Mouse (Mus musculus): Measurements from ENCODE around the gene Ppp6r2. TPM values are rescaled to one million over a fixed set of nuclear protein-coding genes. Genes with fewer than 3 reads are reported as not detected.
A peak's percentile ranks its signal among the peaks of the same experiment; 100 is the strongest.

Ppp6r2 gene
- polyA plus RNA-seq (2012; rRNA removed): 73.9 and 252 TPM in 2 replicates

DNA sequence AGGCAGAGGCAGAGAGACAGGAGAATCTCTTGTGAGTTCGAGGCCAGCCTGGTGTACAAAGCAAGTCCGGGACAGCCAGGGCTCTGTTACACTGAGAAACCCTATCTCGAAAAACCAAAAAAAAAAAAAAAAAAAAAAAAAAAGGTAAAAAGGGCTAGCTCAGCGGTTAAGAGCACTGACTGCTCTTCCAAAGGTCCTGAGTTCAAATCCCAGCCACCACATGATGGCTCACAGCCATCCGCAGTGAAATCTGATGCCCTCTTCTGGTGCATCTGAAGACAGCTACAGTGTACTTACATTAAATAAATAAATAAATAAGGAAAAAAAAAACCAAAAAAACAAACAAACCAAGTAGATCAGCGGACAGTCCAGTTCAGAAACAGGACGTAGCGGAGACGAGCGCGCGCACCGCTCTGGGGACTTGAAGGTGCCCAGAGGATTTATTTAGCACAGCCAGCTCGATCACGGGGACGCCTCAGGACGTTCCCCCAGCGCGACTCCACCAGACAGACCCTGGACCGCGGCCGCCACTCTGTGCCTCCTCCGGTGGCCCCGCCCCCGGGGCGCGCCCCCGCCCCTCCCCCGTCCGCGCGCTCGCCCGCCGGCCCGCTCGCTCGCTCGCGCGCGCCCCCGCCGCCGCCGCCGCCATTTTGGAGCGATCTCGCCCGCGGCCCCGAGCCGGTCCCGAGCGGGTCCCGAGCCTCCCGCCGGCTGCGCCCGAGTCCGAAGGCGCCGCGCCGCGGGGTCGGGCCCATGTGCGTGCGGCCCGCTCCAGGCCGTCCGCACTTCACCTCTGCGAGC is at the start of gene Ppp6r2:
Ppp6r2 (plus strand) TSS at position 639 of the 801 bp plus-strand sequence.
- H3K36me3 ChIP-seq (ENCODE audit: control insufficient read depth, insufficient read depth, low read length): no peaks in the 10 kb centered on the region
- peak within 1 kb of the TSS; percentile 73 for H3K4me3 ChIP-seq (ENCODE audit: low read depth, low read length)
- WGBS: 2% methylated on average over 43 of the region's 73 CpGs
- H3K27me3 ChIP-seq (ENCODE audit: control insufficient read depth, insufficient read depth, low read length): no peaks in the 10 kb centered on the region
- H3K4me1 ChIP-seq (ENCODE audit: control insufficient read depth, insufficient read depth, insufficient read length, low read length): peaks cover 8% of the 10 kb centered on the region; the same call in 1 of the 2 replicates
- TF ChIP-seq POLR2A (IDR thresholded peaks at IDR 0.05; ENCODE audit: low read depth, low read length): 0 out of 2 replicates have a peak, but pooled peaks have one; percentile 48
- TF ChIP-seq CTCF (IDR thresholded peaks at IDR 0.05; ENCODE audit: extremely low read depth, insufficient read length, insufficient replicate concordance, low read depth, low read length): no peak
- H3K27ac ChIP-seq (ENCODE audit: insufficient read depth, low read depth, low read length): peak within 1 kb of the TSS; percentile 59

DNA sequence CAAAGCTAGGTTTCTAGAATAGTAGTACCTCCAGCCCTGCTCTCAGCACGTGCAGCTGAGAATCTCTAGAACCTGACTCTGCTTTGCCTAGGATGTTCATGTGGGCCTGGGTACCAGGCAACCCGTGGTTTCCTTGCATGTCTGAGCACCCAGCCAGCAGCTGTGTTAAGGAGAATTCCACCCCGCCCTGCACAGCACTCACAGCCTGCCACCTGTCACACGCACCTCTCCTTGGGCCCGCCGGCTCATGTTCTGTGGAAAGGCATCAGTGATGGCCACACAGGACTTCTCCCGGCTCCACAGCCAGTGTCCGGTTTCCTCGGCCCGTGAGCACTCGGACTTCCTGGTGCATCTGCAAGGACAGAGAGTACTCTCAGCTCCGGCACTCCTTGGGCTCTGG is 45.9 kb upstream of the Ppp6r2 start:
- no peak for TF ChIP-seq POLR2A (IDR thresholded peaks at IDR 0.05; ENCODE audit: low read depth, low read length)
- TF ChIP-seq CTCF (IDR thresholded peaks at IDR 0.05; ENCODE audit: extremely low read depth, insufficient read length, insufficient replicate concordance, low read depth, low read length): no peak
- Histone ChIP-seq H3K36me3 (ENCODE audit: control insufficient read depth, insufficient read depth, low read length) (peaks cover 84% of the 10 kb centered on the region), H3K4me3 (ENCODE audit: low read depth, low read length) (no peak overlapping the region), H3K27ac (ENCODE audit: insufficient read depth, low read depth, low read length) (no peak overlapping the region), H3K27me3 (ENCODE audit: control insufficient read depth, insufficient read depth, low read length) (no peaks in the 10 kb centered on the region), H3K4me1 (ENCODE audit: control insufficient read depth, insufficient read depth, insufficient read length, low read length) (peaks cover 15% of the 10 kb centered on the region)
- 89% methylated on average over 12 of the region's 12 CpGs for WGBS

GRCm38 (mm10) chr15:89168922-89169321 is 42.4 kb upstream of the Ppp6r2 start:
- 67% methylated on average over 10 of the region's 10 CpGs for WGBS
- TF ChIP-seq POLR2A (IDR thresholded peaks at IDR 0.05; ENCODE audit: low read depth, low read length) (no peak), CTCF (IDR thresholded peaks at IDR 0.05; ENCODE audit: extremely low read depth, insufficient read length, insufficient replicate concordance, low read depth, low read length) (no peak)
- H3K4me1 ChIP-seq (ENCODE audit: control insufficient read depth, insufficient read depth, insufficient read length, low read length): peaks cover 21% of the 10 kb centered on the region
- no peaks in the 10 kb centered on the region for H3K27me3 ChIP-seq (ENCODE audit: control insufficient read depth, insufficient read depth, low read length)
- H3K4me3 ChIP-seq (ENCODE audit: low read depth, low read length): no peak overlapping the region
- H3K27ac ChIP-seq (ENCODE audit: insufficient read depth, low read depth, low read length): peak overlapping the region; percentile 46
- peaks cover 50% of the 10 kb centered on the region for H3K36me3 ChIP-seq (ENCODE audit: control insufficient read depth, insufficient read depth, low read length)

GRCm38 (mm10) chr15:89169431-89169830 is 41.9 kb upstream of the Ppp6r2 start:
- H3K36me3 ChIP-seq (ENCODE audit: control insufficient read depth, insufficient read depth, low read length): peaks cover 45% of the 10 kb centered on the region
- H3K4me3 ChIP-seq (ENCODE audit: low read depth, low read length): no peak overlapping the region
- peaks cover 26% of the 10 kb centered on the region for H3K4me1 ChIP-seq (ENCODE audit: control insufficient read depth, insufficient read depth, insufficient read length, low read length)
- TF ChIP-seq CTCF (IDR thresholded peaks at IDR 0.05; ENCODE audit: extremely low read depth, insufficient read length, insufficient replicate concordance, low read depth, low read length) (no peak), POLR2A (IDR thresholded peaks at IDR 0.05; ENCODE audit: low read depth, low read length) (no peak)
- H3K27me3 ChIP-seq (ENCODE audit: control insufficient read depth, insufficient read depth, low read length): no peaks in the 10 kb centered on the region
- WGBS: 39% methylated on average over 10 of the region's 10 CpGs
- H3K27ac ChIP-seq (ENCODE audit: insufficient read depth, low read depth, low read length): peak overlapping the region; percentile 62

- 10% methylated on average over 3 of the region's 3 CpGs for whole genome bisulfite sequencing
- Histone ChIP-seq H3K27me3 (ENCODE audit: control insufficient read depth, insufficient read depth, low read length) (no peaks in the 10 kb centered on the region), H3K36me3 (ENCODE audit: control insufficient read depth, insufficient read depth, low read length) (peaks cover 39% of the 10 kb centered on the region), H3K4me1 (ENCODE audit: control insufficient read depth, insufficient read depth, insufficient read length, low read length) (peaks cover 32% of the 10 kb centered on the region), H3K27ac (ENCODE audit: insufficient read depth, low read depth, low read length) (peak overlapping the region; percentile 72), H3K4me3 (ENCODE audit: low read depth, low read length) (no peak overlapping the region)
- TF ChIP-seq POLR2A (IDR thresholded peaks at IDR 0.05; ENCODE audit: low read depth, low read length) (no peak), CTCF (IDR thresholded peaks at IDR 0.05; ENCODE audit: extremely low read depth, insufficient read length, insufficient replicate concordance, low read depth, low read length) (no peak)
Measured at GRCm38 (mm10) chr15:89170102-89170501, 41.3 kb upstream of the Ppp6r2 start.

DNA sequence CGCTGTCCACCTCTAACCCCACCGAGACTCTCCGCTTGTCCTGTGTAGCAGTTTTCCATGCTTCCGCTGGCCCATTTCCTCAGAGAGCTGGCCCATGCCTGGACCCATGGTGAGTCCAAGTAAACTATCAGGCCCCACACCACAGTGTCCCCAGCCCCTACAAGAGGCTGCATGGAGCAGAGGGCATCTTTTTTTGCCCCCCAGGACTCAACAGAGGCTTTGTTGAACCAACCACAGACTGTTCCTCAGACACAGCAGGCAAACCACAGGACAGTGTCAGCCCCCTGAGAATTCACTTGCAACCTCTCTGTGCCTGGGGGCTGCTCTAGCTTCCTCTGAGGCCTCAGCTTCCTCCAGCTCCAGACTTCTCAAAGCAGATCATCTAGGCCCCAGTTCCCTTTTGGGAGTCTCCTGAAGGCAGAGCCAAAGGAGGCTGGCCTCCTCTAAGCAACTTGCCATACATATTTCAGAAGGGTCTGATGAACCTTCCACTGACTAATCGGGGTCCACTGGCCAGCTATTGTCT is 39.8 kb upstream of the Ppp6r2 start:
- H3K4me1 ChIP-seq (ENCODE audit: control insufficient read depth, insufficient read depth, insufficient read length, low read length): peaks cover 46% of the 10 kb centered on the region
- 95% methylated on average over 5 of the region's 5 CpGs for WGBS
- no peak overlapping the region for H3K4me3 ChIP-seq (ENCODE audit: low read depth, low read length)
- no peak for TF ChIP-seq CTCF (IDR thresholded peaks at IDR 0.05; ENCODE audit: extremely low read depth, insufficient read length, insufficient replicate concordance, low read depth, low read length)
- TF ChIP-seq POLR2A (IDR thresholded peaks at IDR 0.05; ENCODE audit: low read depth, low read length): no peak
- H3K36me3 ChIP-seq (ENCODE audit: control insufficient read depth, insufficient read depth, low read length): peaks cover 24% of the 10 kb centered on the region
- H3K27ac ChIP-seq (ENCODE audit: insufficient read depth, low read depth, low read length): no peak overlapping the region
- no peaks in the 10 kb centered on the region for H3K27me3 ChIP-seq (ENCODE audit: control insufficient read depth, insufficient read depth, low read length)

DNA sequence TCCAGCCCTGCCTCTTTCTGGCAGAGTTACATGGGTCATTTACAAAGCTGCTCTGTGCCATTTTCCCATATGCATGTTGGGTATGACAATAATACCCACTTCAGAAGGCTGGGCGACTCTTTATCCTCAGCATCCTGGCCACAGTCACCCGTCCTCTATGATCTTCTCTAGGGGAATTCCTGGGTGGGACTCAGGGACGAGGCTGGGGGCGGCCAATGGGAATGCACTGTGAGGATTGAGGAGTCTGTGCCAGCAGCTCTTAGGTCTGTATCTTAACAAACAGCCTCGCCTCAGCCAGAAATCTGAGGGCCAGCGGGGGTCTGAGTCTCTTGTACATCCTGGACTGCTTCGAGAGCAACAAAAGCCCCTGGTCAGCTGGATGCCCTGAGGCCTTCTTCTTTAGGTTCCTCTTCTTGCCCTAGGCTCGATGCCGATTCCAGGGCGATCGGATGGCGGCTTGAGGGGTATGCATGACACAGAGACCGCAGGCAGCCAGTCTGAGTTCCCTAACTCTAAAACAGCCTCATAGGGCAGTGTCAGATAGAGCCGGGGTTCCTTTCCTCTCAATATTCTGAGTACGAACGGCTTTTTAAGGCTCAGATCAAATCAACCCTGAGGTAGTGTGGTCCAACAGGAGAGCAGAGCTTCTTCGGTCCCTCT is 38.9 kb upstream of the Ppp6r2 start:
- Histone ChIP-seq H3K4me3 (ENCODE audit: low read depth, low read length) (peak overlapping the region; percentile 86), H3K36me3 (ENCODE audit: control insufficient read depth, insufficient read depth, low read length) (peaks cover 16% of the 10 kb centered on the region), H3K4me1 (ENCODE audit: control insufficient read depth, insufficient read depth, insufficient read length, low read length) (peaks cover 54% of the 10 kb centered on the region), H3K27ac (ENCODE audit: insufficient read depth, low read depth, low read length) (peak overlapping the region; percentile 50), H3K27me3 (ENCODE audit: control insufficient read depth, insufficient read depth, low read length) (no peaks in the 10 kb centered on the region)
- WGBS: 53% methylated on average over 17 of the region's 17 CpGs
- TF ChIP-seq CTCF (IDR thresholded peaks at IDR 0.05; ENCODE audit: extremely low read depth, insufficient read length, insufficient replicate concordance, low read depth, low read length) (no peak), POLR2A (IDR thresholded peaks at IDR 0.05; ENCODE audit: low read depth, low read length) (no peak)
